Mouse (Mus musculus) G1E (cell line): ENCODE measurements around the gene Crnkl1.

Source experiments
- CTCF ChIP-seq: IDR thresholded peaks from 2 replicates; pipeline ENCODE4 v1.5.1; 2012; ENCODE audit warnings: low read depth, low read length, inconsistent platforms, mixed read lengths
- GATA1 ChIP-seq: IDR thresholded peaks from 2 replicates; pipeline ENCODE4 v1.6.1; 2012; ENCODE audit warnings: borderline replicate concordance, low read length, inconsistent platforms, mixed read lengths
- GATA2 ChIP-seq: IDR thresholded peaks from 2 replicates; pipeline ENCODE4 v1.6.1; 2012; ENCODE audit warnings: low read depth, low read length, inconsistent platforms, borderline replicate concordance
- POLR2AphosphoS5 ChIP-seq: IDR thresholded peaks from 2 replicates; pipeline ENCODE4 v1.6.1; 2012; ENCODE audit warnings: low read depth, low read length, inconsistent platforms; ENCODE audit not compliant: insufficient replicate concordance
- TAL1 ChIP-seq: conservative IDR thresholded peaks from 2 replicates; pipeline ENCODE4 v1.6.1; 2012; ENCODE audit warnings: low read depth, low read length, inconsistent platforms, mixed read lengths

DNA sequence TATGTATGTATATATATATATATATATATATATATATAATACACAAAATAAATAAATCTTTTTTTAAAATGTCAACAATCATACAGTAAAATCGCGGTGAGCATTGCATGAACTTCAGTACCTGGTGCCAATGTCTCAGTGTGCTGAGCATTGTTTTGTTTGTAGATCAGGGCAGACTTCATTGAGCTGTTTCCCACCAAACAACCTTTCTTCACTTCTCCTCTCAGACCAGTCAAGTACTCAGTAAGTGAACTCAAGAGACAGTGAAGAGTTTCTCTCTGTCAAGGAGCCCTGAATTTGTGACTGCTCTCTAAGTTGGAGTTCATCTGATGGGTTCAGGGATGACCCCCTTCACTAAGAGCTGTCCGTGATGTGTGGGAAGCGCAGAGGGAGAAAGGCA, 37.8 kb upstream of the Crnkl1 start:
- TF ChIP-seq CTCF: no peak
- no peak for TF ChIP-seq TAL1
- no peak for TF ChIP-seq GATA2
- no peak for TF ChIP-seq GATA1
- no peak for TF ChIP-seq POLR2AphosphoS5
